Mouse (Mus musculus): ENCODE data around the gene Hk3. TPM values are rescaled to one million over a fixed set of nuclear protein-coding genes. Genes with fewer than 3 reads are reported as not detected.
A peak's percentile ranks its signal among the peaks of the same experiment; 100 is the strongest.

Gene Hk3
- polyA plus RNA-seq, 1 experiment from 2014 or later = 0.82 TPM

DNA sequence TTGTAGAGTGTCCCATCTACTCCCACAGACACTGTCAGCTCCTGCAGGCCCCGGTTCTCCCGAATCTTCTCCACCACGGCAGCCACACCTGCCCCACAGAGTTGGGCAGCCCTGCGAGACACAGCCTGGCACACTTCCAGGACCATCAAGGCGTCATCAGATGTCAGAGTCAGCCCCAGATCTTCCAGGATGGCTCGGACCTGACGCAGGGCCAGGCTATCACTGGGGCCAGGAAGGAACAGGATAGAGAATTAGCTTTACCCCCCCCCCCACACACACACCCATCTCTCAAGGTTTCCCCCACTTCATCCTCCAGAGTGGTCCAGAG lies 14.8 kb downstream of the Hk3 start:
- Histone ChIP-seq H3K27me3 (replicated peaks; ENCODE audit: control insufficient read depth, insufficient read depth, low read length) (no peaks in the 10 kb centered on the region), H3K4me3 (replicated peaks; ENCODE audit: low read length) (no peak overlapping the region), H3K27ac (ENCODE audit: low read length) (no peak overlapping the region), H3K4me1 (replicated peaks; ENCODE audit: control insufficient read depth, insufficient read depth, low read length) (peaks cover 10% of the 10 kb centered on the region; the same call in 1 of the 2 replicates), H3K9ac (replicated peaks; ENCODE audit: low read depth, low read length) (no peak overlapping the region), H3K4me2 (ENCODE audit: low read length) (no peak overlapping the region), H3K9me3 (ENCODE audit: control insufficient read depth, low read length) (no peaks in the 10 kb centered on the region), H3K36me3 (ENCODE audit: control insufficient read depth, insufficient read depth) (no peaks in the 10 kb centered on the region)
- WGBS = 66% methylated on average over 7 of the region's 7 CpGs
- ATAC-seq = no peak

- whole genome bisulfite sequencing = 70% methylated on average over 31 of the region's 31 CpGs
Observed at GRCm38 (mm10) chr13:55005691-55006414, 15.3 kb downstream of the Hk3 start.

DNA sequence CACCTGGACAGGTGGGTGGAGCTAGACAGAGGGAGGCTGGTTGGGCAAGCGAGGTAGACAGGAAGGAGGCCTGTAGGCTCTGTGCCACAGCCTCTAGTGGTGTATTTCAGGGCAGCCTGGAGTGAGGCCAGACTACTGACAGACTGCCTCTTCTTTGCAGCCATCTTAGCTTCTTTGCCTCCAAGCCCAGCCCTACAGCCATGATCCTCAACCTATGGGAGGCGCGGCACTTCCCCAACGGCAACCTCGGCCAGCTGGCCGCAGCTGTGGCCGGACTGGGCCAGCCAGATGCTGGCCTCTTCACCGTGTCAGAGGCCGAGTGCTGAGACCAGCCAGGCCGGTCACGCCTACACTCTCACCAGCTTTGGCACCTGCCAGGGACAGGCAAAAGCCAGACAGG lies 16.5 kb downstream of the Hk3 start:
- WGBS = 77% methylated on average over 11 of the region's 11 CpGs
- no peaks in the 10 kb centered on the region for H3K9me3 ChIP-seq (ENCODE audit: control insufficient read depth, low read length)
- H3K4me1 ChIP-seq (replicated peaks; ENCODE audit: control insufficient read depth, insufficient read depth, low read length) = peaks cover 12% of the 10 kb centered on the region
- H3K4me2 ChIP-seq (ENCODE audit: low read length) = no peak overlapping the region
- H3K36me3 ChIP-seq (ENCODE audit: control insufficient read depth, insufficient read depth) = no peaks in the 10 kb centered on the region
- H3K4me3 ChIP-seq (replicated peaks; ENCODE audit: low read length) = no peak overlapping the region
- no peak for ATAC-seq
- H3K9ac ChIP-seq (replicated peaks; ENCODE audit: low read depth, low read length) = no peak overlapping the region
- H3K27me3 ChIP-seq (replicated peaks; ENCODE audit: control insufficient read depth, insufficient read depth, low read length) = no peaks in the 10 kb centered on the region
- no peak overlapping the region for H3K27ac ChIP-seq (ENCODE audit: low read length)

More at GRCm38 (mm10) chr13:55005691-55006414, 15.3 kb downstream of the Hk3 start:
- ATAC-seq = no peak
- no peak overlapping the region for H3K4me2 ChIP-seq (ENCODE audit: low read length)
- peaks cover 10% of the 10 kb centered on the region; the same call in 1 of the 2 replicates for H3K4me1 ChIP-seq (replicated peaks; ENCODE audit: control insufficient read depth, insufficient read depth, low read length)
- H3K27me3 ChIP-seq (replicated peaks; ENCODE audit: control insufficient read depth, insufficient read depth, low read length) = no peaks in the 10 kb centered on the region
- no peaks in the 10 kb centered on the region for H3K9me3 ChIP-seq (ENCODE audit: control insufficient read depth, low read length)
- no peak overlapping the region for H3K9ac ChIP-seq (replicated peaks; ENCODE audit: low read depth, low read length)
- H3K36me3 ChIP-seq (ENCODE audit: control insufficient read depth, insufficient read depth) = no peaks in the 10 kb centered on the region
- H3K27ac ChIP-seq (ENCODE audit: low read length) = no peak overlapping the region
- H3K4me3 ChIP-seq (replicated peaks; ENCODE audit: low read length) = no peak overlapping the region

GRCm38 (mm10) chr13:55002090-55002489 lies 19.1 kb downstream of the Hk3 start:
- Histone ChIP-seq H3K9me3 (ENCODE audit: control insufficient read depth, low read length) (no peaks in the 10 kb centered on the region), H3K4me1 (replicated peaks; ENCODE audit: control insufficient read depth, insufficient read depth, low read length) (peaks cover 7% of the 10 kb centered on the region), H3K9ac (replicated peaks; ENCODE audit: low read depth, low read length) (no peak overlapping the region), H3K4me2 (ENCODE audit: low read length) (no peak overlapping the region), H3K27ac (ENCODE audit: low read length) (no peak overlapping the region), H3K27me3 (replicated peaks; ENCODE audit: control insufficient read depth, insufficient read depth, low read length) (no peaks in the 10 kb centered on the region), H3K4me3 (replicated peaks; ENCODE audit: low read length) (no peak overlapping the region), H3K36me3 (ENCODE audit: control insufficient read depth, insufficient read depth) (no peaks in the 10 kb centered on the region)
- ATAC-seq = no peak
- 84% methylated on average over 10 of the region's 10 CpGs for WGBS

DNA sequence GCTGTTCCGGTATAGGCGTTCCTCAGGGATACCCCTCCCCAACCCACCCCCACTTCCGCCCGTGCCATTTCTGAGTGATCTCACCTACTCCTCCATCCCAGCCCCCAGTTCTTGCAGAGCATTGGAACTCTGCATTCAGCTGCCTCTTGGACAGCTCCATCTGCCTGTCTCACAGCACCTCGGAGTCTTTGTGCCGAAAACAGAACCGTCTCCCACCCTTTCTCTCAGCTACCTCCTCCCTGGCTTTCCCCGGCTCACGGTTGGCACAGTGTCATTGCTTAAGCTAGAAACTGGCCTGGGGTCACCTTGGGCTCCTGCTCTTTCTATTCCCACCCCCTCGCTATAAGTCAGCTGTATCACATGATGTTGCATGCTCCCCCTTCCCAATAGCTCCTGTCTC lies 20.8 kb downstream of the Hk3 start:
- no peaks in the 10 kb centered on the region for H3K9me3 ChIP-seq (ENCODE audit: control insufficient read depth, low read length)
- H3K4me3 ChIP-seq (replicated peaks; ENCODE audit: low read length) = no peak overlapping the region
- no peaks in the 10 kb centered on the region for H3K27me3 ChIP-seq (replicated peaks; ENCODE audit: control insufficient read depth, insufficient read depth, low read length)
- no peak overlapping the region for H3K4me2 ChIP-seq (ENCODE audit: low read length)
- peaks cover 2% of the 10 kb centered on the region; the same call in 1 of the 2 replicates for H3K4me1 ChIP-seq (replicated peaks; ENCODE audit: control insufficient read depth, insufficient read depth, low read length)
- H3K36me3 ChIP-seq (ENCODE audit: control insufficient read depth, insufficient read depth) = no peaks in the 10 kb centered on the region
- ATAC-seq = peak; percentile 53; the same call in 1 of the 2 replicates
- 75% methylated on average over 10 of the region's 10 CpGs for WGBS
- no peak overlapping the region for H3K9ac ChIP-seq (replicated peaks; ENCODE audit: low read depth, low read length)
- no peak overlapping the region for H3K27ac ChIP-seq (ENCODE audit: low read length)

- H3K27me3 ChIP-seq (replicated peaks; ENCODE audit: control insufficient read depth, insufficient read depth, low read length) = no peaks in the 10 kb centered on the region
- ATAC-seq = no peak
- H3K4me2 ChIP-seq (ENCODE audit: low read length) = no peak overlapping the region
- peaks cover 15% of the 10 kb centered on the region for H3K4me1 ChIP-seq (replicated peaks; ENCODE audit: control insufficient read depth, insufficient read depth, low read length)
- WGBS = 90% methylated on average over 8 of the region's 8 CpGs
- no peaks in the 10 kb centered on the region for H3K36me3 ChIP-seq (ENCODE audit: control insufficient read depth, insufficient read depth)
- H3K9ac ChIP-seq (replicated peaks; ENCODE audit: low read depth, low read length) = no peak overlapping the region
- no peaks in the 10 kb centered on the region for H3K9me3 ChIP-seq (ENCODE audit: control insufficient read depth, low read length)
- H3K27ac ChIP-seq (ENCODE audit: low read length) = no peak overlapping the region
- H3K4me3 ChIP-seq (replicated peaks; ENCODE audit: low read length) = no peak overlapping the region
Observed at GRCm38 (mm10) chr13:54997568-54997967, 23.6 kb downstream of the Hk3 start.

DNA sequence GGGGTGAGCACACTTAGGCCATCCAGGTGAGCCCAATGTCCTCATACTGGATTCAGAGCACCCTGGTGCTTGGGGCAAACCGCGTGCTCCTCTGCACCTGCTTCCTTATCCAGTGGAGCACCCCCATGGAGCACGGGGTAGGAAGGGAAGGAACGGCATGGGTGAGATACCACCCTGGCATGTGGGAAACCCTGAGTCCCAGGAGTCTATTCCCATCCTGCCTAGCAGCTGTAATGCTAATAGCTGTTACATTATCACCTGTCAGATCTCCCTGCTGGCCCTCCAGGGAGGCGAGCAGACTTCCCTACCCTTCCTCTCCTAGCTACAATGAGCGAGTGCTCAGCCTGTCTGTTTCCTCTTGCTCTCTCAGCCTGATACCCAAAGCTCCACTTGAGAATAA lies 26.0 kb downstream of the Hk3 start:
- Histone ChIP-seq H3K27ac (ENCODE audit: low read length) (no peak overlapping the region), H3K4me1 (replicated peaks; ENCODE audit: control insufficient read depth, insufficient read depth, low read length) (peaks cover 13% of the 10 kb centered on the region), H3K4me3 (replicated peaks; ENCODE audit: low read length) (no peak overlapping the region), H3K9me3 (ENCODE audit: control insufficient read depth, low read length) (no peaks in the 10 kb centered on the region), H3K9ac (replicated peaks; ENCODE audit: low read depth, low read length) (no peak overlapping the region), H3K36me3 (ENCODE audit: control insufficient read depth, insufficient read depth) (0 out of 2 replicates have a peak, but pooled peaks cover 2% of the 10 kb centered on the region), H3K4me2 (ENCODE audit: low read length) (no peak overlapping the region), H3K27me3 (replicated peaks; ENCODE audit: control insufficient read depth, insufficient read depth, low read length) (no peaks in the 10 kb centered on the region)
- no peak for ATAC-seq
- WGBS = 42% methylated on average over 6 of the region's 6 CpGs

DNA sequence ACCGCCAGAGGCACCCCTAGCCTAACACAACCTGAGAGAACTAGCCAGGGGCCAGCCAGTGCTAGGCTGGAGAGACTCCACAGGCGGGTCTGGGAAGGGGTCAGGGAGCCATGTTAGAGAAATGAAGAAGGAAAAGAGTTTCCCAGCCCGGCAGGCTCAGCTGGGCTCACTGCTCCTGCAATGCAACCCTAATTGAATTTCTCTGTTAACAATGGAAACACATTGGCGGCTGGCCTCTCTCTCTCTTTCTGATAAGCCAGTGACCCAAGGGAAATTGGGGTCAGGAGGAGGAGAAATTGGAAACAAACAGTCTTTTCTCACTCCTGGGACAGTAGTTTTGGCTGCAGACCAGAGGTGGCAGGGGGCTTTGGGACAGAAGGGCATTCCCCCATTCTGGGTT lies 26.6 kb downstream of the Hk3 start:
- no peak overlapping the region for H3K4me3 ChIP-seq (replicated peaks; ENCODE audit: low read length)
- no peaks in the 10 kb centered on the region for H3K27me3 ChIP-seq (replicated peaks; ENCODE audit: control insufficient read depth, insufficient read depth, low read length)
- H3K27ac ChIP-seq (ENCODE audit: low read length) = no peak overlapping the region
- H3K4me2 ChIP-seq (ENCODE audit: low read length) = no peak overlapping the region
- H3K36me3 ChIP-seq (ENCODE audit: control insufficient read depth, insufficient read depth) = 0 out of 2 replicates have a peak, but pooled peaks cover 2% of the 10 kb centered on the region
- ATAC-seq = no peak
- no peak overlapping the region for H3K9ac ChIP-seq (replicated peaks; ENCODE audit: low read depth, low read length)
- no peaks in the 10 kb centered on the region for H3K9me3 ChIP-seq (ENCODE audit: control insufficient read depth, low read length)
- 7% methylated on average over 4 of the region's 4 CpGs for WGBS
- H3K4me1 ChIP-seq (replicated peaks; ENCODE audit: control insufficient read depth, insufficient read depth, low read length) = peaks cover 13% of the 10 kb centered on the region

- Histone ChIP-seq H3K27ac (ENCODE audit: low read length) (no peak overlapping the region), H3K4me3 (replicated peaks; ENCODE audit: low read length) (no peak overlapping the region), H3K4me1 (replicated peaks; ENCODE audit: control insufficient read depth, insufficient read depth, low read length) (peaks cover 20% of the 10 kb centered on the region), H3K9me3 (ENCODE audit: control insufficient read depth, low read length) (no peaks in the 10 kb centered on the region), H3K4me2 (ENCODE audit: low read length) (no peak overlapping the region), H3K36me3 (ENCODE audit: control insufficient read depth, insufficient read depth) (0 out of 2 replicates have a peak, but pooled peaks cover 2% of the 10 kb centered on the region), H3K9ac (replicated peaks; ENCODE audit: low read depth, low read length) (no peak overlapping the region), H3K27me3 (replicated peaks; ENCODE audit: control insufficient read depth, insufficient read depth, low read length) (no peaks in the 10 kb centered on the region)
- ATAC-seq = no peak
- 83% methylated on average over 7 of the region's 7 CpGs for WGBS
Observed at GRCm38 (mm10) chr13:54992215-54992614, 29.0 kb downstream of the Hk3 start.
